Mouse (Mus musculus): ENCODE results near the gene Ndfip2.

- TF ChIP-seq CTCF (IDR thresholded peaks at IDR 0.05; ENCODE audit: low read depth) (no peak), EP300 (IDR thresholded peaks at IDR 0.05; ENCODE audit: low read depth) (no peak)
These were observed 29.6 kb downstream of the Ndfip2 start for GRCm38 (mm10) chr14:105287972-105288371.

All from heart, postnatal 0 days (tissue).